29 mouse cellular contexts compared by ENCODE assay signal in genomic region chr1:154952679-154953078, GRCm38 (mm10).
A peak's percentile ranks its signal among the peaks of the same experiment; 100 is the strongest.
DNase-seq lines count a peak whose midpoint lies in the region; ATAC-seq and TF ChIP-seq lines count a peak whose summit lies in the region.
"Had no signal": no experiment of that assay in that cellular context is flagged by ENCODE, and none has a peak within 500 bp of the region (broad histone marks: within the 10 kb centered on the region; RNA-seq: fewer than 3 reads in every experiment).

No protein-coding gene starts in this region.

- H3K4me2 ChIP-seq in forebrain, embryonic 14.5 days (ENCODE audit: low read length): no peak overlapping the region
- H3K4me2 ChIP-seq in forebrain, embryonic 12.5 days: no peak overlapping the region
- H3K4me2 ChIP-seq in hindbrain, embryonic 16.5 days (ENCODE audit: low read length): no peak overlapping the region
- no peak overlapping the region for H3K4me2 ChIP-seq in midbrain, postnatal 0 days (ENCODE audit: low read depth, low read length, poor library complexity, severe bottlenecking)
- H3K4me2 ChIP-seq: embryonic facial prominence, embryonic 13.5 days; limb, embryonic 12.5 days; liver, embryonic 15.5 days; lung, embryonic 14.5 days; midbrain, embryonic 12.5 days; neural tube, embryonic 12.5 days; stomach, embryonic 15.5 days had no signal

- H3K9me3 ChIP-seq in forebrain, embryonic 14.5 days (replicated peaks; ENCODE audit: control insufficient read depth, low read length): no peaks in the 10 kb centered on the region
- H3K9me3 ChIP-seq in forebrain, embryonic 12.5 days: no peaks in the 10 kb centered on the region
- no peaks in the 10 kb centered on the region for H3K9me3 ChIP-seq in hindbrain, embryonic 16.5 days (ENCODE audit: control insufficient read depth, low read length)
- no peaks in the 10 kb centered on the region for H3K9me3 ChIP-seq in hindbrain, embryonic 10.5 days
- H3K9me3 ChIP-seq in midbrain, postnatal 0 days (ENCODE audit: low read length): no peaks in the 10 kb centered on the region
- H3K9me3 ChIP-seq: embryonic facial prominence, embryonic 13.5 days; limb, embryonic 12.5 days; liver, embryonic 15.5 days; midbrain, embryonic 12.5 days; neural tube, embryonic 12.5 days; stomach, embryonic 15.5 days had no signal

- TF ChIP-seq CTCF in midbrain, postnatal 0 days (IDR thresholded peaks at IDR 0.05): no peak

- H3K27me3 ChIP-seq in forebrain, embryonic 14.5 days (replicated peaks; ENCODE audit: control insufficient read depth, insufficient read depth, low read length): no peaks in the 10 kb centered on the region
- peaks cover 26% of the 10 kb centered on the region; the same call in 1 of the 2 replicates for H3K27me3 ChIP-seq in forebrain, embryonic 12.5 days
- H3K27me3 ChIP-seq in hindbrain, embryonic 16.5 days (replicated peaks; ENCODE audit: control insufficient read depth, insufficient read depth, low read length): no peaks in the 10 kb centered on the region
- H3K27me3 ChIP-seq in hindbrain, embryonic 10.5 days (ENCODE audit: insufficient read depth, poor library complexity, severe bottlenecking): no peaks in the 10 kb centered on the region
- H3K27me3 ChIP-seq in midbrain, postnatal 0 days (ENCODE audit: insufficient read depth, low read length): no peaks in the 10 kb centered on the region
- H3K27me3 ChIP-seq: CH12.LX; embryonic facial prominence, embryonic 13.5 days; limb, embryonic 12.5 days; liver, embryonic 15.5 days; midbrain, embryonic 12.5 days; neural tube, embryonic 12.5 days; stomach, embryonic 15.5 days had no signal

- 78% methylated on average over 2 of the region's 2 CpGs for WGBS in forebrain, embryonic 14.5 days
- 76% methylated on average over 2 of the region's 2 CpGs for WGBS in forebrain, embryonic 12.5 days
- 57% methylated on average over 2 of the region's 2 CpGs for WGBS in hindbrain, embryonic 16.5 days
- WGBS in hindbrain, embryonic 10.5 days: 87% methylated on average over 2 of the region's 2 CpGs
- WGBS in midbrain, postnatal 0 days: 48% methylated on average over 2 of the region's 2 CpGs

- H3K9ac ChIP-seq in forebrain, embryonic 14.5 days (ENCODE audit: low read length): no peak overlapping the region
- no peak overlapping the region for H3K9ac ChIP-seq in forebrain, embryonic 12.5 days
- no peak overlapping the region for H3K9ac ChIP-seq in hindbrain, embryonic 16.5 days (ENCODE audit: low read depth, low read length)
- no peak overlapping the region for H3K9ac ChIP-seq in midbrain, postnatal 0 days (replicated peaks; ENCODE audit: low read length, poor library complexity, severe bottlenecking)
- H3K9ac ChIP-seq: embryonic facial prominence, embryonic 13.5 days; limb, embryonic 12.5 days; liver, embryonic 15.5 days; lung, embryonic 14.5 days; midbrain, embryonic 12.5 days; neural tube, embryonic 12.5 days; stomach, embryonic 15.5 days had no signal

- H3K27ac ChIP-seq in forebrain, embryonic 14.5 days (ENCODE audit: low read depth, low read length): no peak overlapping the region
- H3K27ac ChIP-seq in forebrain, embryonic 12.5 days: no peak overlapping the region
- no peak overlapping the region for H3K27ac ChIP-seq in hindbrain, embryonic 16.5 days (ENCODE audit: low read depth, low read length)
- no peak overlapping the region for H3K27ac ChIP-seq in hindbrain, embryonic 10.5 days
- H3K27ac ChIP-seq in midbrain, postnatal 0 days (ENCODE audit: low read depth, low read length): peak overlapping the region; percentile 55; the same call in 1 of the 2 replicates
- H3K27ac ChIP-seq: embryonic facial prominence, embryonic 13.5 days; layer of hippocampus, adult 2 months; left cerebral cortex, adult 2 months; limb, embryonic 12.5 days; liver, embryonic 15.5 days; midbrain, embryonic 12.5 days; neural tube, embryonic 12.5 days; stomach, embryonic 15.5 days had no signal

- peak; percentile 27 for DNase-seq in forebrain, embryonic 14.5 days (ENCODE audit: low spot score)
- no peak for DNase-seq in hindbrain, embryonic 10.5 days (ENCODE audit: low spot score)
- peak; percentile 48 for DNase-seq in brain, adult 2 months (ENCODE audit: low read depth, low spot score)
- DNase-seq in midbrain, postnatal 0 days (ENCODE audit: low spot score): peak; percentile 50
- DNase-seq: adrenal gland, adult 8-10 months; cerebellum, adult 18-20 months; cerebellum, postnatal 10 days; gastrocnemius, postnatal 10 days; heart, postnatal 14 days; kidney, adult 18-20 months; kidney, postnatal 36 days; lung, embryonic 14.5 days; lung, postnatal 14 days; right cerebral cortex, postnatal 14 days; thymus, postnatal 14 days had no signal

- ATAC-seq in forebrain, embryonic 14.5 days: no peak
- ATAC-seq in forebrain, embryonic 12.5 days (ENCODE audit: low FRiP score): no peak
- 0 out of 2 replicates have a peak, but pooled peaks have one; percentile 34 for ATAC-seq in hindbrain, embryonic 16.5 days
- peak; percentile 67; the same call in 1 of the 2 replicates for ATAC-seq in midbrain, postnatal 0 days (ENCODE audit: low FRiP score)
- ATAC-seq in megakaryocyte, adult 5-6 weeks (ENCODE audit: poor library complexity, severe bottlenecking): no peak
- ATAC-seq: activated CD4-positive, CD25-positive, alpha-beta regulatory T cell, adult 4 months had no signal

- no peaks in the 10 kb centered on the region for H3K36me3 ChIP-seq in forebrain, embryonic 14.5 days (ENCODE audit: control insufficient read depth, insufficient read depth, low read length)
- no peaks in the 10 kb centered on the region for H3K36me3 ChIP-seq in forebrain, embryonic 12.5 days (replicated peaks)
- H3K36me3 ChIP-seq in hindbrain, embryonic 16.5 days (ENCODE audit: control insufficient read depth, insufficient read depth, low read length): no peaks in the 10 kb centered on the region
- H3K36me3 ChIP-seq in hindbrain, embryonic 10.5 days: no peaks in the 10 kb centered on the region
- H3K36me3 ChIP-seq in midbrain, postnatal 0 days (ENCODE audit: insufficient read depth, low read length): no peaks in the 10 kb centered on the region
- H3K36me3 ChIP-seq: embryonic facial prominence, embryonic 13.5 days; limb, embryonic 12.5 days; liver, embryonic 15.5 days; midbrain, embryonic 12.5 days; neural tube, embryonic 12.5 days; stomach, embryonic 15.5 days had no signal

- peaks cover 7% of the 10 kb centered on the region for H3K4me1 ChIP-seq in forebrain, embryonic 14.5 days (ENCODE audit: control insufficient read depth, insufficient read depth, low read length)
- H3K4me1 ChIP-seq in forebrain, embryonic 12.5 days: no peaks in the 10 kb centered on the region; the same call in 1 of the 2 replicates
- H3K4me1 ChIP-seq in hindbrain, embryonic 16.5 days (ENCODE audit: control insufficient read depth, insufficient read depth, low read depth, low read length): 0 out of 2 replicates have a peak, but pooled peaks cover 3% of the 10 kb centered on the region
- no peaks in the 10 kb centered on the region for H3K4me1 ChIP-seq in hindbrain, embryonic 10.5 days (replicated peaks)
- peaks cover 10% of the 10 kb centered on the region; the same call in 1 of the 2 replicates for H3K4me1 ChIP-seq in midbrain, postnatal 0 days (ENCODE audit: insufficient read depth, low read length)
- H3K4me1 ChIP-seq: embryonic facial prominence, embryonic 13.5 days; liver, embryonic 15.5 days; midbrain, embryonic 12.5 days; neural tube, embryonic 12.5 days; stomach, embryonic 15.5 days had no signal

- no peak overlapping the region for H3K4me3 ChIP-seq in forebrain, embryonic 14.5 days (ENCODE audit: low read depth, low read length)
- H3K4me3 ChIP-seq in forebrain, embryonic 12.5 days (replicated peaks): no peak overlapping the region
- no peak overlapping the region for H3K4me3 ChIP-seq in hindbrain, embryonic 16.5 days (ENCODE audit: low read length)
- H3K4me3 ChIP-seq in hindbrain, embryonic 10.5 days: no peak overlapping the region
- H3K4me3 ChIP-seq in midbrain, postnatal 0 days (ENCODE audit: low read depth, low read length): no peak overlapping the region
- H3K4me3 ChIP-seq: embryonic facial prominence, embryonic 13.5 days; layer of hippocampus, adult 2 months; left cerebral cortex, adult 2 months; limb, embryonic 12.5 days; liver, embryonic 15.5 days; midbrain, embryonic 12.5 days; myocyte; neural tube, embryonic 12.5 days; stomach, embryonic 15.5 days had no signal

Comparison
In these comparisons a context has a peak if more than half of its experiments do, and no peak if none do; other contexts are left out.
1. ATAC-seq: peak in hindbrain, embryonic 16.5 days (single experiment) and midbrain, postnatal 0 days (single experiment); none in forebrain, embryonic 14.5 days (single experiment), forebrain, embryonic 12.5 days (single experiment) and megakaryocyte, adult 5-6 weeks (single experiment).